Mouse (Mus musculus) lung, adult 2 months (tissue): ENCODE results near the gene Adap1.

ENCODE experiments used
- CTCF ChIP-seq: fragments of 200-500 bp; IDR thresholded peaks from 2 replicates; pipeline ENCODE4 v1.5.1; 2011; ENCODE audit warnings: mild to moderate bottlenecking, low read length, control low read depth; ENCODE audit not compliant: insufficient read depth
- POLR2A ChIP-seq: fragments of 200-500 bp; IDR thresholded peaks from 2 replicates; pipeline ENCODE4 v1.6.1; 2011; ENCODE audit warnings: low read depth, mild to moderate bottlenecking, control low read depth, low read length, borderline replicate concordance; ENCODE audit errors: extremely low read depth

DNA sequence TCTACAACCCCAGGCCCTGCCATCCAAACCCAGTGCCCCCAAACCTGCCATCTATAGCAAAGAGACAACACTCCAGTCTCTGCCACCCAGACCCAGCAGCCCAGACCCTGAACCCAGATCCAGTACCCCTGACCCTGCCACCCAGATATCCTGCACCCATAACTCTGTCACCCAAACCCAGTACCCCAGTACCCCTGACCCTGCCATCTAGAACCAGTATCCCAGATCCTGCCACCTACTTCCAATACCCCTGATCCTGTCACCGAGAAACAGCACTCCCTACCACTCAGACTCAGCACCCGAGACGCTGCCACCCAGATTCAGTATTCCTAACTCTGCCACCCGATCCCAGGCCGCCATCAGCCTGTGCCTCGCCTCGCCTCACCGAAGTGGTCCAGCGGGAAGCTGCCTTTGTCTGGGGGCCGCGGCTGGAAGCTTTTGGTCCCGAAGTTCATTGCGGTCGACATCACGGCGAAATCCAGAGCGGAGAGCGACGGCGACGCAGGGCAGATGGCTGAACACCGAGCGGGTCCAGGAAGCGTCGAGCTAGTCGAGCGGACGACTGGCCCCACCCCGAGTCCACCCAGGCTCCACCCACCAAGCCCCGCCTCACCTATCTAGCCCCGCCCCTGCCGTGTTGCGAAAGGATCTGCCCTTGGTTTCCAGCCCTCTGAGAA is 19.4 kb upstream of the Adap1 start:
- TF ChIP-seq CTCF = no peak
- peak; percentile 87; the same call in 1 of the 2 replicates for TF ChIP-seq POLR2A
